Mouse (Mus musculus): Measurements from ENCODE around the gene Fbxo34.

DNA sequence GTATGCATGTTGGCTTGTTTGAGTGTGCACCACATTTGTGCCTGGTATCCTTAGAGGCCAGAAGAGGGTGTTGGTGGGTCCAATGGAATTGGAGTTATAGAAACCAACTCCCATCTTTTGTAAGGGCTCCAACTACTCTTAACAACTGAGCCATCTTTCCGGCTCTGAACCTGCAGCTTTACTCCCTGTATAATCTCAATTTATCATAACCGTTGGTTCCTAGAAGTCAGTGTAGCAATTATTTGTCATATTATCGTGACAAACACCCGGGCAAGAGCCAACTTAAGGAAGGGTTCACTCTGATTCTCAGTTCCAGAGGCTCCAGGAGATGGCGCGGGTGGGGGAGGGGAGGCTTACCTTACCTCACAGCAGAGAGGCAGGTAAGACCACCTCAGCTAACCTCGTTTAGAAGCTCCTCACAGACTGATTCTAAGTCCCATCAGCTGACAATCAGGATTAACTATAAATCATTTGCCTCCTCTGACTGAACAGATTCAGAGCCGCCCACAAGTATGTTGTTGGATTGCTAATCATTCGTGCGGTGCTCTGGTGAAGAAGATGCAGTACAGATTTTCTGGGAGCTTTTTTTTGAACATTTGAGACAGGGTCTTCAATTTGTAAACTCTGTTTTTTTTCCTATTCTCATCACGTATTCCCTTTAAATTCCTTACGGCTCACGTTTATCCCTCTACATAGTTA lies 70.7 kb downstream of the Fbxo34 start:
- TF ChIP-seq CTCF (conservative IDR thresholded peaks at IDR 0.05; ENCODE audit: low read length) (no peak), POU5F1 (IDR thresholded peaks at IDR 0.05; ENCODE audit: borderline replicate concordance, low read length) (no peak)
